Mouse (Mus musculus): ENCODE measurements around the gene Abcb10.

GRCm38 (mm10) chr8:123982291-123982793, 580 bp downstream of the Abcb10 start:
- no peak for TF ChIP-seq CTCF (IDR thresholded peaks at IDR 0.05; ENCODE audit: control insufficient read depth, insufficient read depth, insufficient replicate concordance, low read depth, low read length)
- no peak for TF ChIP-seq POLR2A (IDR thresholded peaks at IDR 0.05; ENCODE audit: control insufficient read depth, low read depth, low read length)
